Mouse (Mus musculus) heart, postnatal 0 days (tissue): ENCODE measurements at regions not wholly inside any gene's neighbourhood (a gene's known extent, or its start where the extent isn't known, plus 50 kb on each side); places are given as distances from the start of the nearest gene placed in this dataset.

Experiments
- ATAC-seq: fragments of 200-750 bp; cut with Nextera tagmentation; 2 replicates; pipeline ENCODE4 v1.8.0; 2017; ENCODE audit warnings: low read depth, moderate number of reproducible peaks, moderate library complexity; ENCODE audit not compliant: insufficient read depth
- DNase-seq: peaks from one replicate; pipeline ENCODE4 v3.0.0-alpha.2; 2016; ENCODE audit warnings: low spot score
- H3K27ac ChIP-seq: fragments of 300-500 bp; sonication (generic); 2 replicates; pipeline ENCODE4 v1.5.1; 2014; ENCODE audit warnings: low read depth, mild to moderate bottlenecking
- H3K27me3 ChIP-seq: fragments of 300-500 bp; sonication (generic); 2 replicates; pipeline ENCODE4 v1.6.1; 2014; ENCODE audit warnings: low read length, mixed read lengths; ENCODE audit not compliant: control insufficient read depth, insufficient read depth
- H3K36me3 ChIP-seq: fragments of 300-500 bp; sonication (generic); replicated peaks from 2 replicates; pipeline ENCODE4 v1.6.1; 2014; ENCODE audit warnings: low read length, mixed read lengths; ENCODE audit not compliant: control insufficient read depth, insufficient read depth
- H3K4me1 ChIP-seq: fragments of 300-500 bp; sonication (generic); 2 replicates; pipeline ENCODE4 v1.6.1; 2014; ENCODE audit warnings: antibody characterized with exemption; ENCODE audit not compliant: control insufficient read depth, insufficient read depth
- H3K4me2 ChIP-seq: fragments of 300-500 bp; sonication (generic); 2 replicates; pipeline ENCODE4 v1.6.1; 2014; ENCODE audit warnings: low read depth, mild to moderate bottlenecking, low read length, moderate library complexity
- H3K4me3 ChIP-seq: fragments of 300-500 bp; sonication (generic); 2 replicates; pipeline ENCODE4 v1.5.1; 2014; ENCODE audit warnings: low read depth, low read length
- H3K9ac ChIP-seq: fragments of 300-500 bp; sonication (generic); replicated peaks from 2 replicates; pipeline ENCODE4 v1.6.1; 2014; ENCODE audit warnings: low read depth, low read length, mixed read lengths
- H3K9me3 ChIP-seq: fragments of 300-500 bp; sonication (generic); replicated peaks from 2 replicates; pipeline ENCODE4 v1.6.1; 2016; ENCODE audit warnings: low read length; ENCODE audit not compliant: control insufficient read depth
- CTCF ChIP-seq: IDR thresholded peaks from 2 replicates; pipeline ENCODE4 v1.5.1; 2016; ENCODE audit warnings: antibody characterized with exemption, control low read depth, low read depth
- EP300 ChIP-seq: IDR thresholded peaks from 2 replicates; pipeline ENCODE4 v1.6.1; 2016; ENCODE audit warnings: antibody characterized with exemption, low read depth
- WGBS: fragments of 180-500 bp; shearing (Covaris S2); extraction: QIAGEN DNeasy Blood & Tissue Kit; methylation state at CpG from one replicate; pipeline ENCODE4 v1.1.7; 2014; 5-methylcytosine and 5-hydroxymethylcytosine counted together

- TF ChIP-seq EP300: no peak
- no peak for TF ChIP-seq CTCF
- Histone ChIP-seq H3K4me2 (no peak overlapping the region), H3K27me3 (0 out of 2 replicates have a peak, but pooled peaks cover 2% of the 10 kb centered on the region), H3K27ac (no peak overlapping the region), H3K9me3 (no peaks in the 10 kb centered on the region), H3K36me3 (no peaks in the 10 kb centered on the region), H3K4me3 (no peak overlapping the region), H3K9ac (no peak overlapping the region), H3K4me1 (no peaks in the 10 kb centered on the region)
- 37% methylated on average over 5 of the region's 5 CpGs for WGBS
- ATAC-seq: no peak
- no peak for DNase-seq
Observed at GRCm38 (mm10) chr17:15185217-15185616, 143.9 kb upstream of the Gm3448 start.

- H3K4me2 ChIP-seq: no peak overlapping the region
- H3K9me3 ChIP-seq: no peaks in the 10 kb centered on the region
- DNase-seq (no peak), ATAC-seq (no peak)
- no peak overlapping the region for H3K9ac ChIP-seq
- TF ChIP-seq EP300: no peak
- peak; percentile 11; the same call in 1 of the 2 replicates for TF ChIP-seq CTCF
- H3K4me3 ChIP-seq: no peak overlapping the region
- no peaks in the 10 kb centered on the region for H3K36me3 ChIP-seq
- 0 out of 2 replicates have a peak, but pooled peaks cover 2% of the 10 kb centered on the region for H3K27me3 ChIP-seq
- H3K27ac ChIP-seq: no peak overlapping the region
- H3K4me1 ChIP-seq: no peaks in the 10 kb centered on the region
- 71% methylated on average over 6 of the region's 6 CpGs for WGBS
Observed at GRCm38 (mm10) chr17:15183800-15184199, 142.5 kb upstream of the Gm3448 start.

- Histone ChIP-seq H3K27me3 (no peaks in the 10 kb centered on the region), H3K4me1 (no peaks in the 10 kb centered on the region), H3K4me3 (no peak overlapping the region), H3K9ac (no peak overlapping the region), H3K9me3 (no peaks in the 10 kb centered on the region), H3K4me2 (no peak overlapping the region), H3K27ac (no peak overlapping the region), H3K36me3 (no peaks in the 10 kb centered on the region)
- 33% methylated on average over 4 of the region's 4 CpGs for WGBS
- TF ChIP-seq EP300: no peak
- TF ChIP-seq CTCF: no peak
- no peak for DNase-seq
- ATAC-seq: no peak
Observed at GRCm38 (mm10) chr17:15182105-15182504, 140.8 kb upstream of the Gm3448 start.

GRCm38 (mm10) chr17:15180223-15180860 is 139.0 kb upstream of the Gm3448 start:
- Histone ChIP-seq H3K4me1 (no peaks in the 10 kb centered on the region), H3K4me3 (no peak overlapping the region), H3K27ac (no peak overlapping the region), H3K9ac (no peak overlapping the region), H3K9me3 (no peaks in the 10 kb centered on the region), H3K27me3 (no peaks in the 10 kb centered on the region), H3K4me2 (no peak overlapping the region), H3K36me3 (no peaks in the 10 kb centered on the region)
- DNase-seq: no peak
- 44% methylated on average over 10 of the region's 10 CpGs for WGBS
- no peak for TF ChIP-seq CTCF
- ATAC-seq: no peak

GRCm38 (mm10) chr17:15179411-15179951 is 138.1 kb upstream of the Gm3448 start:
- DNase-seq (no peak), ATAC-seq (no peak)
- WGBS: 64% methylated on average over 4 of the region's 4 CpGs
- H3K36me3 ChIP-seq: no peaks in the 10 kb centered on the region
- no peak overlapping the region for H3K4me2 ChIP-seq
- H3K27me3 ChIP-seq: no peaks in the 10 kb centered on the region
- TF ChIP-seq EP300 (no peak), CTCF (no peak)
- no peak overlapping the region for H3K27ac ChIP-seq
- H3K4me3 ChIP-seq: no peak overlapping the region
- no peaks in the 10 kb centered on the region for H3K4me1 ChIP-seq
- H3K9me3 ChIP-seq: no peaks in the 10 kb centered on the region
- H3K9ac ChIP-seq: no peak overlapping the region

GRCm38 (mm10) chr17:15177390-15177789 is 136.1 kb upstream of the Gm3448 start:
- H3K27ac ChIP-seq: no peak overlapping the region
- H3K9ac ChIP-seq: no peak overlapping the region
- DNase-seq: no peak
- no peaks in the 10 kb centered on the region for H3K9me3 ChIP-seq
- H3K4me3 ChIP-seq: no peak overlapping the region
- no peaks in the 10 kb centered on the region for H3K27me3 ChIP-seq
- no peak for ATAC-seq
- H3K4me1 ChIP-seq: no peaks in the 10 kb centered on the region
- no peak overlapping the region for H3K4me2 ChIP-seq
- no peaks in the 10 kb centered on the region for H3K36me3 ChIP-seq
- 51% methylated on average over 3 of the region's 3 CpGs for WGBS
- TF ChIP-seq EP300 (no peak), CTCF (no peak)
